Mouse (Mus musculus): ENCODE data around the gene Mtor. TPM values are rescaled to one million over a fixed set of nuclear protein-coding genes. Genes with fewer than 3 reads are reported as not detected.

Mtor gene
- polyA plus RNA-seq, 1 experiment from 2014 or later = 30.2 TPM

GRCm38 (mm10) chr4:148495874-148496689 is 47.7 kb downstream of the Mtor start:
- peaks cover 86% of the 10 kb centered on the region for H3K36me3 ChIP-seq
- no peak overlapping the region for H3K4me2 ChIP-seq (replicated peaks)
- ATAC-seq (ENCODE audit: low FRiP score) = peak; percentile 79
- H3K9me3 ChIP-seq (replicated peaks) = no peaks in the 10 kb centered on the region
- H3K4me3 ChIP-seq = no peak overlapping the region
- peak overlapping the region; percentile 18; the same call in 1 of the 2 replicates for H3K27ac ChIP-seq
- no peak overlapping the region for H3K9ac ChIP-seq
- H3K27me3 ChIP-seq = no peaks in the 10 kb centered on the region
- 79% methylated on average over 25 of the region's 25 CpGs for WGBS
- H3K4me1 ChIP-seq = 0 out of 2 replicates have a peak, but pooled peaks cover 6% of the 10 kb centered on the region

- WGBS = 64% methylated on average over 4 of the region's 4 CpGs
- Histone ChIP-seq H3K36me3 (peaks cover 77% of the 10 kb centered on the region), H3K27ac (no peak within 1 kb of the TSS), H3K4me2 (replicated peaks) (no peak within 1 kb of the TSS), H3K27me3 (no peaks in the 10 kb centered on the region), H3K4me1 (0 out of 2 replicates have a peak, but pooled peaks cover 4% of the 10 kb centered on the region), H3K9me3 (replicated peaks) (no peaks in the 10 kb centered on the region), H3K9ac (no peak within 1 kb of the TSS), H3K4me3 (no peak within 1 kb of the TSS)
- no peak for ATAC-seq (ENCODE audit: low FRiP score)
These were observed 52.0 kb downstream of the Mtor start, which contains the start of gene Angptl7 for GRCm38 (mm10) chr4:148500410-148500867. TSS of gene Angptl7 (minus strand) at chr4:148500460.

DNA sequence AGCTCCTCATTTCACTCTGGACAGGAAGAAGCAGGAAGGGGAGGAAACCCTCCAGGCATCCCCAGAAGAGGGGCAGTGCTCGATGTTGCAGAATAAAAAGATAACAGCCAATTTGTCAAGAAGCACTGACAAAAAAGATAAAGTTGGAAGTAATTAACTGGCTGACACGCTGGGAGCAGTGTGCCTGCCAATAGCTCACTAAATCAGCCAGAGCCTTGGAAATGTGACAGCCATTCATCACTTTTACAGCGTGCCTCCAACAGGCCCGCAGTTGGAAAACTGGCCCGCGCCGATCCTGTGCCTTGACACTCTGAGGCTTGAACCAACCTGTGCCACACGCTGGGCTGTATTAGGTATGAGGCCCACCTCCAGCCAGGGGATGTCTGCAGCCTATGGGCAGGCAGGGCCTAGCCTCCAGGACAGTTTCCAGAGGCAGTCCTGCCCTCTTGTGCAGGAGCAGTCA is 56.1 kb downstream of the Mtor start:
- ATAC-seq (ENCODE audit: low FRiP score) = no peak
- Histone ChIP-seq H3K4me2 (replicated peaks) (no peak overlapping the region), H3K9ac (no peak overlapping the region), H3K4me3 (no peak overlapping the region), H3K4me1 (no peaks in the 10 kb centered on the region), H3K36me3 (peaks cover 75% of the 10 kb centered on the region), H3K27me3 (no peaks in the 10 kb centered on the region), H3K27ac (no peak overlapping the region), H3K9me3 (replicated peaks) (no peaks in the 10 kb centered on the region)
- WGBS = 75% methylated on average over 8 of the region's 8 CpGs

GRCm38 (mm10) chr4:148507585-148507984 is 59.2 kb downstream of the Mtor start:
- no peak overlapping the region for H3K4me3 ChIP-seq
- H3K4me1 ChIP-seq = no peaks in the 10 kb centered on the region
- WGBS = 80% methylated on average over 5 of the region's 5 CpGs
- H3K27me3 ChIP-seq = no peaks in the 10 kb centered on the region
- H3K9me3 ChIP-seq (replicated peaks) = no peaks in the 10 kb centered on the region
- H3K36me3 ChIP-seq = peaks cover 73% of the 10 kb centered on the region
- no peak for ATAC-seq (ENCODE audit: low FRiP score)
- H3K27ac ChIP-seq = no peak overlapping the region
- no peak overlapping the region for H3K9ac ChIP-seq
- no peak overlapping the region for H3K4me2 ChIP-seq (replicated peaks)

- peaks cover 75% of the 10 kb centered on the region for H3K36me3 ChIP-seq
These were observed 59.9 kb downstream of the Mtor start for GRCm38 (mm10) chr4:148508084-148508849.

GRCm38 (mm10) chr4:148509450-148510084 is 61.2 kb downstream of the Mtor start:
- H3K4me2 ChIP-seq (replicated peaks) = no peak overlapping the region
- no peaks in the 10 kb centered on the region for H3K4me1 ChIP-seq
- no peak overlapping the region for H3K4me3 ChIP-seq
- peaks cover 75% of the 10 kb centered on the region for H3K36me3 ChIP-seq
- H3K27ac ChIP-seq = no peak overlapping the region
- no peaks in the 10 kb centered on the region for H3K9me3 ChIP-seq (replicated peaks)
- ATAC-seq (ENCODE audit: low FRiP score) = no peak
- WGBS = 91% methylated on average over 8 of the region's 8 CpGs
- H3K9ac ChIP-seq = no peak overlapping the region
- H3K27me3 ChIP-seq = no peaks in the 10 kb centered on the region

More at GRCm38 (mm10) chr4:148508084-148508849, 59.9 kb downstream of the Mtor start:
- Histone ChIP-seq H3K27ac (no peak overlapping the region), H3K9me3 (replicated peaks) (no peaks in the 10 kb centered on the region), H3K27me3 (no peaks in the 10 kb centered on the region), H3K4me1 (no peaks in the 10 kb centered on the region), H3K4me3 (no peak overlapping the region), H3K9ac (no peak overlapping the region), H3K4me2 (replicated peaks) (no peak overlapping the region)
- no peak for ATAC-seq (ENCODE audit: low FRiP score)
- 92% methylated on average over 14 of the region's 14 CpGs for WGBS

GRCm38 (mm10) chr4:148510691-148511090 is 62.3 kb downstream of the Mtor start:
- H3K36me3 ChIP-seq = peaks cover 78% of the 10 kb centered on the region
- H3K9me3 ChIP-seq (replicated peaks) = no peaks in the 10 kb centered on the region

DNA sequence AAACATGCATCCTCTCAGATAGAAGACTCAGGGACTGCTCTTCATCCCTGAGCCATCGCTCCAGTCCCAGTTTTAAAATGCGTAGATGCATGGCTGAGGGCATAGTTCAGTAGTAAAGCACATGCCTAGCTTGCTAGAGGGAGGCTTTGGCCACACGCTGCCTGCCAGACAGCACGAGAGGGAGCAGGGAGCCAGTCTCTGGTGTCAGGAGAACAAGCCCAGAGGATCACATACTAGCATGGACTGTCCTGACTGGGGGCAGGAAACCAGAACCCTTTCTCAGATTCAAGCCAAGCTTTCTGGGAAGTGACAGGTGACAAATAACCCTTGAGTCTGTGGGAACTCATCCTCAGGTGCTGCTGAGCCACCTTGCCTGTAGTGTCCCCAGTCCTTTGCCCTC is 62.9 kb downstream of the Mtor start:
- H3K9ac ChIP-seq = no peak overlapping the region
- H3K4me1 ChIP-seq = no peaks in the 10 kb centered on the region
- H3K27ac ChIP-seq = no peak overlapping the region
- H3K4me2 ChIP-seq (replicated peaks) = no peak overlapping the region
- ATAC-seq (ENCODE audit: low FRiP score) = no peak
- 92% methylated on average over 4 of the region's 4 CpGs for WGBS
- H3K4me3 ChIP-seq = no peak overlapping the region
- no peaks in the 10 kb centered on the region for H3K9me3 ChIP-seq (replicated peaks)
- peaks cover 76% of the 10 kb centered on the region for H3K36me3 ChIP-seq
- H3K27me3 ChIP-seq = no peaks in the 10 kb centered on the region

More at GRCm38 (mm10) chr4:148510691-148511090, 62.3 kb downstream of the Mtor start:
- H3K4me2 ChIP-seq (replicated peaks) = no peak overlapping the region
- H3K9ac ChIP-seq = no peak overlapping the region
- H3K4me3 ChIP-seq = no peak overlapping the region
- H3K4me1 ChIP-seq = no peaks in the 10 kb centered on the region
- ATAC-seq (ENCODE audit: low FRiP score) = no peak
- no peaks in the 10 kb centered on the region for H3K27me3 ChIP-seq
- H3K27ac ChIP-seq = no peak overlapping the region
- 89% methylated on average over 4 of the region's 4 CpGs for WGBS

DNA sequence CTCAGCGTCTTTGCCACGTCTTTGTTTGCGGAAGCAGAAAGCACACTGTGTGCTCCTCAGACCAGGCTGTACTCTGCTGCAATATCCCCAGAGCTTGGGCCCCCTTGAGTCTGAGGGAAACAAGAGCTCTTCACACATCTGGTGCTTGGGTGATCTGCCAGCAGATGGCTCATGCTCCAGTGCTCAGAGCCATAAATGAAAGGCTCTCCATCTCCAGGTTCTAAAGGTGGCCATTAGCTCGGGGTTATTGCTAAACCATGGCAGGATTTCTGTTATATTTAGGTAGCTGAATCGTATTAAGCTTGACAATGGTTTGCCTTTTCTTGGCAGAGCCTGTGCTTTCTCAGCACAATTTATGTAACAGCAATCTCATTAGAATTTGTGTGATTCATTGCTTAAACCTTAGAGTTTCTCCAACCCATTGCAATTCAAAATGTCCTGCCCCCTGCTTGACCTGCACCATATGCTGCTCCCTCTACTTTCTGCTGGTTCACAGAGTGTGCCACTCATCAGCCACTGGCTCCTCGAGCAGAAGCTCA is 64.7 kb downstream of the Mtor start:
- no peaks in the 10 kb centered on the region for H3K27me3 ChIP-seq
- no peak for ATAC-seq (ENCODE audit: low FRiP score)
- peaks cover under 1% of the 10 kb centered on the region; the same call in 1 of the 2 replicates for H3K4me1 ChIP-seq
- H3K36me3 ChIP-seq = peaks cover 72% of the 10 kb centered on the region
- 79% methylated on average over 6 of the region's 6 CpGs for WGBS
- no peaks in the 10 kb centered on the region for H3K9me3 ChIP-seq (replicated peaks)
- H3K4me2 ChIP-seq (replicated peaks) = no peak overlapping the region
- H3K9ac ChIP-seq = no peak overlapping the region
- no peak overlapping the region for H3K4me3 ChIP-seq
- no peak overlapping the region for H3K27ac ChIP-seq

DNA sequence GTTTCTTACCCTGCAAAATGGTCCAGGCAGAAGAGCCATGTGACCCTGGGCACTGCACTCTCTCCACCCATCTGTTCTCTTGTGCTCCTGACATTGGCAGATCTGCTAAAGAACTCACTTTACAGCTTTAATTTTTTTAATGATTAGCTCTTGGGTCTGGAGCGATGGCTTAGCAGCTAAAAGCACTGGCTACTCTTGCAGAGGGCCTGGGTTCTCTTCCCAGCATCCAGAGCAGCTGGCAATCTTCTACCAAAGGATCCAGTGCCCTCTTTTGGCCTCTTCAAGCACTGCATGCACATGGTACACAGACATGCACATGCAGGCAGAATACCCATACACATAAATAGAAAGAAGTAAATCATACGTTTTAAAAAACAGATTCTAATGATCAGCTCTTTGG is 66.9 kb downstream of the Mtor start:
- no peak overlapping the region for H3K27ac ChIP-seq
- no peak overlapping the region for H3K4me2 ChIP-seq (replicated peaks)
- peaks cover 5% of the 10 kb centered on the region; the same call in 1 of the 2 replicates for H3K4me1 ChIP-seq
- WGBS = 98% methylated on average over 2 of the region's 2 CpGs
- no peak overlapping the region for H3K9ac ChIP-seq
- no peak for ATAC-seq (ENCODE audit: low FRiP score)
- H3K9me3 ChIP-seq (replicated peaks) = no peaks in the 10 kb centered on the region
- H3K4me3 ChIP-seq = no peak overlapping the region
- H3K36me3 ChIP-seq = peaks cover 74% of the 10 kb centered on the region
- H3K27me3 ChIP-seq = no peaks in the 10 kb centered on the region

DNA sequence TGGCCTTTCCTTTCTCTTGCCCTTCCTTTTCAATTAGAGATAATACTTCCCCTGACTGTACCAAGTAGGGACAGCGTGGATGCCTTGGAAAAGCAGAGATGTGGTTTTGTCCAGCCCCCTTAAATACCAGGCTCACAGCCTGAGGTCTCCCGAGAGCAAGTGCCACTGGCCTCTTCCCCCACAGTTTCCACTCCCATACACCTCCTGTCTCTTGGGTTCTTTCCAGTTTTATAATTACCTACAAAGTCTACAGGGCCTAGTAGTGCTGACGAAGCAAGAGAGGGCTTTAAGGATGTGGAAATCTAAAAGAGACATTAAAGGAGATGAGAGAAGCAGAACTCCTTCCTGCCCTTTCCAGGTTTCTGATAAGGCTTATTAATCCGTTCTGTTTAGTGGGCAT is 69.4 kb downstream of the Mtor start:
- no peak overlapping the region for H3K4me3 ChIP-seq
- 67% methylated on average over 4 of the region's 4 CpGs for WGBS
- H3K9me3 ChIP-seq (replicated peaks) = no peaks in the 10 kb centered on the region
- H3K36me3 ChIP-seq = peaks cover 71% of the 10 kb centered on the region
- no peak overlapping the region for H3K4me2 ChIP-seq (replicated peaks)
- ATAC-seq (ENCODE audit: low FRiP score) = no peak
- peaks cover 5% of the 10 kb centered on the region; the same call in 1 of the 2 replicates for H3K4me1 ChIP-seq
- H3K9ac ChIP-seq = no peak overlapping the region
- peak overlapping the region; percentile 3; the same call in 1 of the 2 replicates for H3K27ac ChIP-seq
- no peaks in the 10 kb centered on the region for H3K27me3 ChIP-seq

Measured in hindbrain, embryonic 12.5 days (tissue).